ENCODE assay signal across 8 mouse cellular contexts in genomic region chr13:24920333-24920977, GRCm38 (mm10). TPM values are rescaled to one million over a fixed set of nuclear protein-coding genes. Genes with fewer than 3 reads are reported as not detected.
DNase-seq lines count a peak whose midpoint lies in the region; ATAC-seq and TF ChIP-seq lines count a peak whose summit lies in the region.

No protein-coding gene starts in this region.

- no peak for TF ChIP-seq POLR2A in ES-Bruce4 (IDR thresholded peaks at IDR 0.05; ENCODE audit: insufficient read depth, low read length)
- no peak for TF ChIP-seq POLR2A in kidney, adult 2 months (IDR thresholded peaks at IDR 0.05; ENCODE audit: low read depth, low read length)

- no peak overlapping the region for H3K27ac ChIP-seq in ES-Bruce4 (ENCODE audit: insufficient read depth, low read length)
- H3K27ac ChIP-seq in kidney, adult 2 months (ENCODE audit: insufficient read depth, low read depth, low read length) = no peak overlapping the region
- no peak overlapping the region for H3K27ac ChIP-seq in liver, embryonic 14.5 days
- H3K27ac ChIP-seq in neural tube, embryonic 14.5 days (ENCODE audit: low read depth, low read length) = no peak overlapping the region

- 20% methylated on average over 5 of the region's 5 CpGs for WGBS in kidney, adult 2 months
- WGBS in liver, embryonic 14.5 days (ENCODE audit: insufficient replicate concordance) = 20% methylated on average over 5 of the region's 5 CpGs
- 23% methylated on average over 5 of the region's 5 CpGs for WGBS in neural tube, embryonic 14.5 days

- H3K4me3 ChIP-seq in ES-Bruce4 (ENCODE audit: low read depth, low read length) = no peak overlapping the region
- no peak overlapping the region for H3K4me3 ChIP-seq in kidney, adult 2 months (ENCODE audit: insufficient read depth, low read depth, low read length)
- no peak overlapping the region for H3K4me3 ChIP-seq in liver, embryonic 14.5 days (ENCODE audit: insufficient read depth in 1 of 2, low read depth in 2 of 2, low read length in 2 of 2)
- H3K4me3 ChIP-seq in neural tube, embryonic 14.5 days (ENCODE audit: low read depth, low read length) = no peak overlapping the region

- no peak overlapping the region for H3K4me2 ChIP-seq in liver, embryonic 14.5 days (ENCODE audit: low read depth)
- H3K4me2 ChIP-seq in neural tube, embryonic 14.5 days (ENCODE audit: low read depth, low read length) = no peak overlapping the region

- no peaks in the 10 kb centered on the region for H3K4me1 ChIP-seq in ES-Bruce4 (ENCODE audit: control insufficient read depth, insufficient read depth, low read length)
- no peaks in the 10 kb centered on the region; the same call in 1 of the 2 replicates for H3K4me1 ChIP-seq in kidney, adult 2 months (ENCODE audit: control insufficient read depth, insufficient read depth, low read length)
- H3K4me1 ChIP-seq in liver, embryonic 14.5 days (replicated peaks; ENCODE audit: control insufficient read depth in 2 of 2, insufficient read depth in 2 of 2, low read length in 1 of 2) = no peaks in the 10 kb centered on the region
- H3K4me1 ChIP-seq in neural tube, embryonic 14.5 days (ENCODE audit: control insufficient read depth, insufficient read depth, low read length) = no peaks in the 10 kb centered on the region

- ATAC-seq in liver, embryonic 14.5 days (ENCODE audit: insufficient read depth) = no peak
- ATAC-seq in neural tube, embryonic 14.5 days (ENCODE audit: low read depth) = peak; percentile 76

- no peaks in the 10 kb centered on the region for H3K9me3 ChIP-seq in ES-Bruce4 (replicated peaks; ENCODE audit: control insufficient read depth, insufficient read depth, low read length, poor library complexity, severe bottlenecking)
- no peaks in the 10 kb centered on the region for H3K9me3 ChIP-seq in liver, embryonic 14.5 days (ENCODE audit: control insufficient read depth, low read length)
- H3K9me3 ChIP-seq in neural tube, embryonic 14.5 days (ENCODE audit: control insufficient read depth, low read length) = no peaks in the 10 kb centered on the region

- H3K9ac ChIP-seq in ES-Bruce4 (ENCODE audit: low read depth, poor library complexity, severe bottlenecking) = no peak overlapping the region
- no peak overlapping the region for H3K9ac ChIP-seq in liver, embryonic 14.5 days (replicated peaks)
- no peak overlapping the region for H3K9ac ChIP-seq in neural tube, embryonic 14.5 days (replicated peaks; ENCODE audit: low read depth, low read length)

- H3K27me3 ChIP-seq in ES-Bruce4 (ENCODE audit: control insufficient read depth, insufficient read depth, low read length, poor library complexity, severe bottlenecking) = no peaks in the 10 kb centered on the region
- H3K27me3 ChIP-seq in kidney, adult 2 months (replicated peaks; ENCODE audit: control insufficient read depth, insufficient read depth, low read length) = no peaks in the 10 kb centered on the region
- H3K27me3 ChIP-seq in liver, embryonic 14.5 days (ENCODE audit: control insufficient read depth, insufficient read depth, low read length) = no peaks in the 10 kb centered on the region
- no peaks in the 10 kb centered on the region for H3K27me3 ChIP-seq in neural tube, embryonic 14.5 days (ENCODE audit: control insufficient read depth, insufficient read depth, low read length)

- H3K36me3 ChIP-seq in ES-Bruce4 (ENCODE audit: control insufficient read depth, insufficient read depth, low read length, poor library complexity, severe bottlenecking) = no peaks in the 10 kb centered on the region
- H3K36me3 ChIP-seq in kidney, adult 2 months (ENCODE audit: control insufficient read depth, insufficient read depth, low read length) = no peaks in the 10 kb centered on the region; the same call in none of the 2 replicates
- H3K36me3 ChIP-seq in liver, embryonic 14.5 days (replicated peaks; ENCODE audit: control insufficient read depth, insufficient read depth, low read depth) = no peaks in the 10 kb centered on the region
- peaks cover 3% of the 10 kb centered on the region; the same call in 1 of the 2 replicates for H3K36me3 ChIP-seq in neural tube, embryonic 14.5 days (ENCODE audit: control insufficient read depth, insufficient read depth, low read length)

- intact Hi-C loops in gastrocnemius, postnatal 14 days (cut with DNase I; ENCODE audit: low total_unique reads) = no loop called here

- peak; percentile 63 for DNase-seq in B cell, adult 2 months
- peak; percentile 32 for DNase-seq in cerebellum, adult 8-10 months
- DNase-seq in gastrocnemius, postnatal 14 days = peak; percentile 17
- DNase-seq in kidney, adult 2 months = peak; percentile 69
- DNase-seq in liver, embryonic 14.5 days (ENCODE audit: low read depth in 3 of 3, low spot score in 3 of 3) = peak; percentile 22 to 31 (median 24)
- peak; percentile 38 for DNase-seq in yolk sac, embryonic 10.5 days (ENCODE audit: low spot score)

- no peak for TF ChIP-seq EP300 in ES-Bruce4 (IDR thresholded peaks at IDR 0.05; ENCODE audit: insufficient read depth, low read depth, low read length)
- TF ChIP-seq EP300 in liver, embryonic 14.5 days (IDR thresholded peaks at IDR 0.05; ENCODE audit: low read depth) = no peak

- peak; percentile 23 for TF ChIP-seq CTCF in ES-Bruce4 (IDR thresholded peaks at IDR 0.05; ENCODE audit: low read depth, low read length)
- peak; percentile 67 for TF ChIP-seq CTCF in kidney, adult 2 months (conservative IDR thresholded peaks at IDR 0.05; ENCODE audit: insufficient read depth, insufficient read length, low read depth, low read length)
- peak; percentile 66 for TF ChIP-seq CTCF in liver, embryonic 14.5 days (IDR thresholded peaks at IDR 0.05; ENCODE audit: low read depth)

RNA-seq across cellular contexts. Expression of gene Aldh5a1, which starts 17.0 kb away (rescaled TPM):
- polyA plus RNA-seq in ES-Bruce4 (2011; ENCODE audit: insufficient read depth, insufficient read length, low read depth, missing spikeins) = 14.2 and 14.6 TPM in 2 replicates
- total RNA-seq in gastrocnemius, postnatal 14 days (2021) = 1 to 10 TPM; 3.4 to 3.7 TPM
- polyA plus RNA-seq in kidney, adult 2 months (2012; rRNA removed) = 16.5 and 17.6 TPM in 2 replicates
- 2.2 and 3.1 TPM in 2 replicates for polyA plus RNA-seq in liver, embryonic 14.5 days (2012; rRNA removed)
- polyA plus RNA-seq in liver, embryonic 14.5 days (2014; fragmentation: Nextera tagmentation; extraction: Ambion mirVana) = 2.1 and 2.7 TPM in 2 replicates
- polyA plus RNA-seq in neural tube, embryonic 14.5 days (2014; fragmentation: Nextera tagmentation; extraction: Ambion mirVana) = 15.4 and 16.3 TPM in 2 replicates

RNA-seq across cellular contexts. Expression of gene Gpld1, which starts 22.5 kb away (rescaled TPM):
- polyA plus RNA-seq in ES-Bruce4 (2011; ENCODE audit: insufficient read depth, insufficient read length, low read depth, missing spikeins) = 2.1 and 2.5 TPM in 2 replicates
- under 1 TPM; 0.45 to 0.86 TPM for total RNA-seq in gastrocnemius, postnatal 14 days (2021)
- polyA plus RNA-seq in kidney, adult 2 months (2012; rRNA removed) = 1.3 and 1.7 TPM in 2 replicates
- polyA plus RNA-seq in liver, embryonic 14.5 days (2012; rRNA removed) = 2.3 and 3.1 TPM in 2 replicates
- polyA plus RNA-seq in liver, embryonic 14.5 days (2014; fragmentation: Nextera tagmentation; extraction: Ambion mirVana) = 5.8 and 5.9 TPM in 2 replicates
- 2.3 and 3.9 TPM in 2 replicates for polyA plus RNA-seq in neural tube, embryonic 14.5 days (2014; fragmentation: Nextera tagmentation; extraction: Ambion mirVana)

Comparison
In these comparisons a context has a peak if more than half of its experiments do, and no peak if none do; other contexts are left out.
1. DNase-seq: peak in every context shown above with its lines; median percentile 69 in kidney, adult 2 months; 63 in B cell, adult 2 months; 38 in yolk sac, embryonic 10.5 days; 32 in cerebellum, adult 8-10 months; 24 in liver, embryonic 14.5 days; 17 in gastrocnemius, postnatal 14 days.